Mouse (Mus musculus): ENCODE results near the gene Cldn3. TPM values are rescaled to one million over a fixed set of nuclear protein-coding genes. Genes with fewer than 3 reads are reported as not detected.

Cldn3 gene
- polyA plus RNA-seq, 2 experiments = 8.8 to 18.3 TPM

DNA sequence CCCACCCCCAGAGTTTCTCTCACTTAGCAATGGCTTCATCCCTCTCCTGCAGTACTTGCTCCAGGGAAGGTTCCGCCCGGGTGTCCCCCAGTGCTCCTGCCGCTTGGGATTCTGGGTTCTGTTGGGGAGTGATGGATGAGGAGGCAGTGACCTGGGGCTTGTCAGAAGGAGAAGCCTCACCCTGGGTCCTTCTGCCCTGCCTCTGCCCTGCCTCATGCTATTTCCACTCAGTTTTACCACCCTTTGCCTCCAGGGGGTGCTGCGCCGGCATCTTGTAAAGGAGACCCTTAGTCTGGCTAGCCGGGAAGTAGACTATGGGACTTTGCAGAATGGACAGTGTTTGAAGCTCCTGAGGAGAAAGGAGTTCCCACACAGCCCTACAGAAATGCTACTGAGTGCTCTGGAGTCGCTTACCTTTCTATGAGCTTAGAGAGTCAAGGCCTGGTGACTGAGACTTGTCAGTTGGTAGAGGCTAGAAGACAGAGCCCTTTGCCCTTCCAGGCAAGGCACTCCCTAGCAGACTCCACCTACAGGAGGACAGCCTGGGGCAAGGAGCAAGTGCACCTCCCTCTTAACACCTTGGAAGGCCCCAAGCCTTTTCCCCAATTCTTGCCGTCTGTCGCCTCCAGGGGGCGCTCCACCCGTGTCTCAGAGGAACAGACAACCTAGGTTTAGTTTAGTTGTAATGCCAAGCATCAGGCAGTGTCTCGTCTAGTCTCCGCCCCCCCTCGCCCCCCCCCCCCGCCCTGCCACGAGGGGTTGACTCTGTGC lies 26.8 kb downstream of the Cldn3 start:
- peak; percentile 58 for DNase-seq (ENCODE audit: low spot score)
- Histone ChIP-seq H3K4me2 (replicated peaks; ENCODE audit: low read depth, low read length, severe bottlenecking) (peak overlapping the region; percentile 28; the same call in 1 of the 2 replicates), H3K27me3 (ENCODE audit: control insufficient read depth, insufficient read depth, low read length) (no peaks in the 10 kb centered on the region), H3K9ac (ENCODE audit: low read depth, low read length, severe bottlenecking) (0 out of 2 replicates have a peak overlapping the region, but pooled peaks have one; percentile 17), H3K4me1 (ENCODE audit: control insufficient read depth, insufficient read depth, low read length) (peaks cover 10% of the 10 kb centered on the region; the same call in 1 of the 2 replicates), H3K9me3 (ENCODE audit: control insufficient read depth, low read length) (no peaks in the 10 kb centered on the region), H3K27ac (replicated peaks; ENCODE audit: low read depth, low read length) (no peak overlapping the region), H3K4me3 (replicated peaks; ENCODE audit: low read length) (no peak overlapping the region), H3K36me3 (ENCODE audit: control insufficient read depth, insufficient read depth, low read length) (no peaks in the 10 kb centered on the region)
- no peak for ATAC-seq (ENCODE audit: low FRiP score, low read depth)
- WGBS = 5% methylated on average over 16 of the region's 16 CpGs
- no peak for TF ChIP-seq POLR2A (IDR thresholded peaks at IDR 0.05; ENCODE audit: borderline replicate concordance, extremely low read depth, insufficient read depth, insufficient read length)

DNA sequence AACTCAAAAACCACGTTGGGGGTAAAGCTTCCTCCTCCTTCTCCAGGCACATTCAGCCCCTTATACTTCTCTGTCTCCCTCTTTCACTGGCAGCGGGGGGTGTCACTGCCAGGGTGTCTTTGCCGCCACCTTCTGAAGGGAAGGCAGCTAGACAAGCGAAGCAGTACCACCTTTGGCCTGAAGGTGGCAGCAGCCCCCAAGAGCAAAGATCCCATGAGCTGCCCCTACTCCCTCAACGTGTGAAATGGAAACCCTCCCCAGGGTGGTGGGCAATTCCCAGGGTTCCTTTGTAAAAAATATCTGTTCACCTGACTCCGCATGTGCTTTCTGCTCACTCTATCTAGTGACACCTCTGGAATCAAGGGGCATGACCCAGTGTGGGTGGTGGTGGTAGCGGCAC lies 29.5 kb downstream of the Cldn3 start:
- DNase-seq (ENCODE audit: low spot score) = peak; percentile 76
- Histone ChIP-seq H3K4me2 (replicated peaks; ENCODE audit: low read depth, low read length, severe bottlenecking) (no peak overlapping the region), H3K27ac (replicated peaks; ENCODE audit: low read depth, low read length) (no peak overlapping the region), H3K4me1 (ENCODE audit: control insufficient read depth, insufficient read depth, low read length) (peaks cover 2% of the 10 kb centered on the region; the same call in 1 of the 2 replicates), H3K36me3 (ENCODE audit: control insufficient read depth, insufficient read depth, low read length) (no peaks in the 10 kb centered on the region), H3K27me3 (ENCODE audit: control insufficient read depth, insufficient read depth, low read length) (no peaks in the 10 kb centered on the region), H3K9me3 (ENCODE audit: control insufficient read depth, low read length) (no peaks in the 10 kb centered on the region), H3K9ac (ENCODE audit: low read depth, low read length, severe bottlenecking) (no peak overlapping the region), H3K4me3 (replicated peaks; ENCODE audit: low read length) (no peak overlapping the region)
- TF ChIP-seq POLR2A (IDR thresholded peaks at IDR 0.05; ENCODE audit: borderline replicate concordance, extremely low read depth, insufficient read depth, insufficient read length) = no peak
- 13% methylated on average over 7 of the region's 7 CpGs for WGBS
- ATAC-seq (ENCODE audit: low FRiP score, low read depth) = no peak

DNA sequence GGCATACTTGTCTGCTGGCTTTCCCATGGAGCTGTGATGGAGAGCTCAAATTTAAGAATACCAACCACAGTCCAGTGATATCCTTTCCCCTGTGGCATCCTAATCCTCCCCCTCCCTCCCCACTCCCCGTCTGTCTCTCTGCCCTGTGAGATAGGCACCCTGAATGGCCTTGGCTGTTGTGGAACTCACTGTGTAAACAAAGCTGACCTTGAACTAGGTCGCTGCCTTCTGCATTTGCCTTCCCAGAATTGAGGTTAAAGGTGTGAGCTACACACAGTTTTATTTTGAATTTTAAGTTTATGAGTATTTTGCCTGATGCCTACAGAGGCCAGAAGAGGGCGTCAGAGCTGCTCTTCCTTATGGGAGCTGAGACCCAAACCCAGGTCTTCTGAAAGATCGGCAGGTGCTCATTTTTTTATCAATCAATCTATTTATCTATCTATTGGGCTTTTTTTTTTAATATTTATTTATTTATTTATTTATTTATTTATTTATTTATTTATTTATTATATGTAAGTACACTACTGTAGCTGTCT lies 30.3 kb downstream of the Cldn3 start:
- H3K9ac ChIP-seq (ENCODE audit: low read depth, low read length, severe bottlenecking) = no peak overlapping the region
- H3K4me2 ChIP-seq (replicated peaks; ENCODE audit: low read depth, low read length, severe bottlenecking) = no peak overlapping the region
- H3K27me3 ChIP-seq (ENCODE audit: control insufficient read depth, insufficient read depth, low read length) = no peaks in the 10 kb centered on the region
- 52% methylated on average over 4 of the region's 4 CpGs for WGBS
- peaks cover 2% of the 10 kb centered on the region; the same call in 1 of the 2 replicates for H3K4me1 ChIP-seq (ENCODE audit: control insufficient read depth, insufficient read depth, low read length)
- H3K9me3 ChIP-seq (ENCODE audit: control insufficient read depth, low read length) = no peaks in the 10 kb centered on the region
- H3K4me3 ChIP-seq (replicated peaks; ENCODE audit: low read length) = no peak overlapping the region
- H3K36me3 ChIP-seq (ENCODE audit: control insufficient read depth, insufficient read depth, low read length) = no peaks in the 10 kb centered on the region
- no peak for DNase-seq (ENCODE audit: low spot score)
- TF ChIP-seq POLR2A (IDR thresholded peaks at IDR 0.05; ENCODE audit: borderline replicate concordance, extremely low read depth, insufficient read depth, insufficient read length) = no peak
- no peak for ATAC-seq (ENCODE audit: low FRiP score, low read depth)
- H3K27ac ChIP-seq (replicated peaks; ENCODE audit: low read depth, low read length) = no peak overlapping the region

DNA sequence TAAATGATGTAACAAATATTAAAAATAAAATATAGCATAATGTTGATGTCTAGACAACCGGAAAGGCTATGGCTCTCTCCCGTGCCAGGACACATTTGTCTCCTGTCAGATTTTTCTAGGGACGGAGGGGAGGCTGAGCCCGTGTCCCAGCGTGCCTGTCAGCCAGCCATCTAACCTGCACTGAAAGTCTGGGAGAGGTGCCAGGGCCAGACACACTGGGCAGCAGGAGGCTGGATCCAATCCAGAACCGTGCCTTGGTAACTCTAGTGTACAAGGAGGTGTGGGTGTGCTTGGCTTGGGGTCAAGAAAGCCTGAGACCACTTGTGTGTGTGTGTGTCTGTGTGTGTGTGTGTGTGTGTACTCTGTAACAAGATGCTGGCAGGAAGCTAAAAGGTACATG lies 35.8 kb downstream of the Cldn3 start:
- Histone ChIP-seq H3K36me3 (ENCODE audit: control insufficient read depth, insufficient read depth, low read length) (no peaks in the 10 kb centered on the region), H3K4me3 (replicated peaks; ENCODE audit: low read length) (no peak overlapping the region), H3K4me1 (ENCODE audit: control insufficient read depth, insufficient read depth, low read length) (peaks cover 34% of the 10 kb centered on the region), H3K4me2 (replicated peaks; ENCODE audit: low read depth, low read length, severe bottlenecking) (no peak overlapping the region), H3K27me3 (ENCODE audit: control insufficient read depth, insufficient read depth, low read length) (no peaks in the 10 kb centered on the region), H3K9me3 (ENCODE audit: control insufficient read depth, low read length) (no peaks in the 10 kb centered on the region), H3K9ac (ENCODE audit: low read depth, low read length, severe bottlenecking) (no peak overlapping the region), H3K27ac (replicated peaks; ENCODE audit: low read depth, low read length) (no peak overlapping the region)
- DNase-seq (ENCODE audit: low spot score) (peak; percentile 54), ATAC-seq (ENCODE audit: low FRiP score, low read depth) (no peak)
- 62% methylated on average over 6 of the region's 6 CpGs for WGBS
- TF ChIP-seq POLR2A (IDR thresholded peaks at IDR 0.05; ENCODE audit: borderline replicate concordance, extremely low read depth, insufficient read depth, insufficient read length) = no peak

GRCm38 (mm10) chr5:135023344-135024173 lies 37.5 kb downstream of the Cldn3 start, which contains the start of gene Stx1a:
Gene Stx1a, plus strand, starts transcription at chr5:135023482.
- Histone ChIP-seq H3K9me3 (ENCODE audit: control insufficient read depth, low read length) (no peaks in the 10 kb centered on the region), H3K4me2 (replicated peaks; ENCODE audit: low read depth, low read length, severe bottlenecking) (peak within 1 kb of the TSS; percentile 92), H3K36me3 (ENCODE audit: control insufficient read depth, insufficient read depth, low read length) (no peaks in the 10 kb centered on the region), H3K27ac (replicated peaks; ENCODE audit: low read depth, low read length) (0 out of 2 replicates have a peak within 1 kb of the TSS, but pooled peaks have one; percentile 19), H3K27me3 (ENCODE audit: control insufficient read depth, insufficient read depth, low read length) (no peaks in the 10 kb centered on the region), H3K9ac (ENCODE audit: low read depth, low read length, severe bottlenecking) (peak within 1 kb of the TSS; percentile 71), H3K4me3 (replicated peaks; ENCODE audit: low read length) (peak within 1 kb of the TSS; percentile 68), H3K4me1 (ENCODE audit: control insufficient read depth, insufficient read depth, low read length) (peaks cover 36% of the 10 kb centered on the region)
- WGBS = 2% methylated on average over 51 of the region's 61 CpGs
- DNase-seq (ENCODE audit: low spot score) = peak; percentile 95
- no peak for TF ChIP-seq POLR2A (IDR thresholded peaks at IDR 0.05; ENCODE audit: borderline replicate concordance, extremely low read depth, insufficient read depth, insufficient read length)
- peak; percentile 98 for ATAC-seq (ENCODE audit: low FRiP score, low read depth)

Measured in limb, embryonic 14.5 days (tissue).